Mouse (Mus musculus) ES-Bruce4 (cell line): ENCODE data around the gene Notch1. TPM values are rescaled to one million over a fixed set of nuclear protein-coding genes. Genes with fewer than 3 reads are reported as not detected.

Experiments used
- H3K27ac ChIP-seq: 2 replicates; pipeline ENCODE4 v1.5.1; 2012; ENCODE audit warnings: low read length, inconsistent platforms; ENCODE audit not compliant: insufficient read depth
- H3K27me3 ChIP-seq: 2 replicates; pipeline ENCODE4 v1.6.1; 2012; ENCODE audit warnings: mild to moderate bottlenecking, low read length, inconsistent platforms; ENCODE audit not compliant: control insufficient read depth, poor library complexity, insufficient read depth, severe bottlenecking
- H3K36me3 ChIP-seq: 2 replicates; pipeline ENCODE4 v1.6.1; 2012; ENCODE audit warnings: inconsistent platforms, mild to moderate bottlenecking, low read length, moderate library complexity; ENCODE audit not compliant: control insufficient read depth, poor library complexity, insufficient read depth, severe bottlenecking
- H3K4me1 ChIP-seq: one replicate; pipeline ENCODE4 v1.8.1; 2011; ENCODE audit warnings: low read length; ENCODE audit not compliant: control insufficient read depth, insufficient read depth
- H3K4me3 ChIP-seq: 2 replicates; pipeline ENCODE4 v1.5.1; 2011; ENCODE audit warnings: low read depth, mild to moderate bottlenecking, low read length
- H3K9ac ChIP-seq: 2 replicates; pipeline ENCODE4 v1.6.1; 2012; ENCODE audit warnings: low read depth, mild to moderate bottlenecking, inconsistent platforms; ENCODE audit not compliant: poor library complexity, severe bottlenecking
- H3K9me3 ChIP-seq: replicated peaks from 2 replicates; pipeline ENCODE4 v1.6.1; 2012; ENCODE audit warnings: mild to moderate bottlenecking, low read length, inconsistent platforms; ENCODE audit not compliant: control insufficient read depth, poor library complexity, insufficient read depth, severe bottlenecking
- CTCF ChIP-seq: IDR thresholded peaks from one replicate; pipeline ENCODE4 v1.8.1; 2011; ENCODE audit warnings: low read depth, low read length
- EP300 ChIP-seq: IDR thresholded peaks from 2 replicates; pipeline ENCODE4 v1.6.1; 2011; ENCODE audit warnings: low read depth, low read length; ENCODE audit not compliant: insufficient read depth
- POLR2A ChIP-seq: IDR thresholded peaks from one replicate; pipeline ENCODE4 v1.8.1; 2011; ENCODE audit warnings: low read length; ENCODE audit not compliant: insufficient read depth
- polyA plus RNA-seq: library from polyadenylated mRNA; stranded (reverse); fragments of >200 nt; gene quantifications from 2 replicates; pipeline ENCODE4 v1.2.4, GENCODE M21; 2011; ENCODE audit warnings: low read depth; ENCODE audit not compliant: missing spikeins, insufficient read depth, insufficient read length

Gene Notch1
- polyA plus RNA-seq, 1 experiment = 31.9 TPM

- Histone ChIP-seq H3K27me3 (no peaks in the 10 kb centered on the region), H3K27ac (no peak overlapping the region), H3K36me3 (no peaks in the 10 kb centered on the region), H3K9ac (no peak overlapping the region), H3K9me3 (no peaks in the 10 kb centered on the region), H3K4me3 (no peak overlapping the region), H3K4me1 (peaks cover 13% of the 10 kb centered on the region)
- no peak for TF ChIP-seq POLR2A
- no peak for TF ChIP-seq EP300
- TF ChIP-seq CTCF = no peak
These were observed 29.6 kb downstream of the Notch1 start for GRCm38 (mm10) chr2:26486835-26487321.

- Histone ChIP-seq H3K9me3 (no peaks in the 10 kb centered on the region), H3K36me3 (no peaks in the 10 kb centered on the region), H3K9ac (no peak overlapping the region), H3K4me3 (no peak overlapping the region), H3K27me3 (no peaks in the 10 kb centered on the region), H3K27ac (no peak overlapping the region), H3K4me1 (peaks cover 13% of the 10 kb centered on the region)
- TF ChIP-seq CTCF (no peak), POLR2A (no peak), EP300 (no peak)
These were observed 30.1 kb downstream of the Notch1 start for GRCm38 (mm10) chr2:26486264-26486810.

DNA sequence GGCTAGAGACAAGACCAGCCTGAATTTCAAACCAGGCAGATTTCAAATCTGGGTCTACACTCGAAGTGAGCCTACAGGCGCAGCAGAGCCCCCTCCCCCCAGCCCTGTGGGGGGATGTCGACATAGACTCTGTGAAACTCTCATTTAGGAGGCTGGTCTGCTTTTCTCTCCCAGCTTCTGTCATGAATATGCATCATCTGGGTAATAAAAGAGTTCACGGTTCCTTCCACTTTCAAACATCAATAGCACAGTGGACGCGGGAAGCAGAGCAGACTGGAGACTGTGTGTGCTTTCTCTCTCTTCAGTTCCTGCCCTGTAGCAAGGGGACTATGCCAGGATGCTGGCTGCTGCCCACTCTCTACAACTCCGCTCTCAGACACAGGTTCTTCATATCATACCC is 30.8 kb downstream of the Notch1 start:
- TF ChIP-seq POLR2A (no peak), EP300 (no peak), CTCF (no peak)
- no peaks in the 10 kb centered on the region for H3K36me3 ChIP-seq
- no peak overlapping the region for H3K27ac ChIP-seq
- peaks cover 13% of the 10 kb centered on the region for H3K4me1 ChIP-seq
- H3K9me3 ChIP-seq = no peaks in the 10 kb centered on the region
- H3K27me3 ChIP-seq = no peaks in the 10 kb centered on the region
- H3K4me3 ChIP-seq = no peak overlapping the region
- H3K9ac ChIP-seq = no peak overlapping the region

DNA sequence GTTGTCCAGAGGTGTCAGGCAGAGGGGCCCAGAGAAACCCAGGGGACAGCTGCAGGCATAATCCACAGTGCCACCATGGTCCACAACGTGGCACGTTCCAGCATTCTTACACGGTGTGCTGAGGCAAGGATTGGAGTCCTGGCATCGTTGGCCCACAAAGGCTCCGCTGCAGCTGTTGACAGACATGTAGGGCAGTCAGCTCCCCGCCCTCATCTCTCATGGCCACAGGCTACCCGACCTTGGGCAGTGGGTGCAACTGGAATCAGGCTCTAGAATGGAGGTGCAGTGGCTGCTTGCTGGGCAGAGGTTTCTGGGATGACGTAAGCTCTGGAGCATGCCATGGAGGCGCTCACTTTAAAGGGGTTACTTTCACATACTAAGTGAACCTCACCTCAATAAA is 31.2 kb downstream of the Notch1 start:
- TF ChIP-seq POLR2A = no peak
- no peak for TF ChIP-seq EP300
- TF ChIP-seq CTCF = no peak
- Histone ChIP-seq H3K4me1 (peaks cover 13% of the 10 kb centered on the region), H3K9me3 (no peaks in the 10 kb centered on the region), H3K4me3 (no peak overlapping the region), H3K36me3 (no peaks in the 10 kb centered on the region), H3K27me3 (no peaks in the 10 kb centered on the region), H3K9ac (no peak overlapping the region), H3K27ac (no peak overlapping the region)

GRCm38 (mm10) chr2:26484169-26484568 is 32.3 kb downstream of the Notch1 start:
- Histone ChIP-seq H3K4me1 (peaks cover 13% of the 10 kb centered on the region), H3K27me3 (no peaks in the 10 kb centered on the region), H3K9me3 (no peaks in the 10 kb centered on the region), H3K9ac (no peak overlapping the region), H3K36me3 (0 out of 2 replicates have a peak, but pooled peaks cover 4% of the 10 kb centered on the region), H3K27ac (no peak overlapping the region), H3K4me3 (no peak overlapping the region)
- TF ChIP-seq CTCF (no peak), EP300 (no peak), POLR2A (no peak)

GRCm38 (mm10) chr2:26483230-26483869 is 33.1 kb downstream of the Notch1 start:
- H3K27ac ChIP-seq = no peak overlapping the region
- 0 out of 2 replicates have a peak, but pooled peaks cover 4% of the 10 kb centered on the region for H3K36me3 ChIP-seq
- peaks cover 13% of the 10 kb centered on the region for H3K4me1 ChIP-seq

More at GRCm38 (mm10) chr2:26483230-26483869, 33.1 kb downstream of the Notch1 start:
- no peaks in the 10 kb centered on the region for H3K9me3 ChIP-seq
- H3K4me3 ChIP-seq = no peak overlapping the region
- no peak for TF ChIP-seq CTCF
- TF ChIP-seq POLR2A = no peak
- TF ChIP-seq EP300 = no peak
- no peak overlapping the region for H3K9ac ChIP-seq
- no peaks in the 10 kb centered on the region for H3K27me3 ChIP-seq
